Mouse (Mus musculus): ENCODE results near the gene Ccl7.

- TF ChIP-seq CTCF (IDR thresholded peaks at IDR 0.05; ENCODE audit: insufficient read depth, low read length) (no peak), POLR2A (IDR thresholded peaks at IDR 0.05; ENCODE audit: borderline replicate concordance, extremely low read depth, low read depth, low read length) (no peak)
These were observed at the start of gene Ccl7 for GRCm38 (mm10) chr11:82045471-82045870.
